Mouse (Mus musculus) olfactory bulb, adult 2 months (tissue): Measurements from ENCODE around the gene Notch2.

ENCODE experiments used
- CTCF ChIP-seq: fragments of 200-500 bp; IDR thresholded peaks from 2 replicates; pipeline ENCODE4 v1.5.1; 2012; ENCODE audit warnings: low read depth, mild to moderate bottlenecking, low read length, moderate library complexity; ENCODE audit not compliant: insufficient read depth
- POLR2A ChIP-seq: fragments of 200-500 bp; IDR thresholded peaks from 2 replicates; pipeline ENCODE4 v1.6.1; 2012; ENCODE audit warnings: mild to moderate bottlenecking, low read depth, low read length, moderate library complexity; ENCODE audit not compliant: insufficient read depth

- TF ChIP-seq CTCF (no peak), POLR2A (no peak)
Measured at GRCm38 (mm10) chr3:97992289-97992688, 21.0 kb upstream of the Notch2 start.
